Mouse (Mus musculus) NIH3T3 (cell line): ENCODE data around the gene Samt4.
"Not testable (repeated sequence)": the region's sequence is repeated elsewhere in the genome, so short reads cannot be mapped to it uniquely, and the experiment has no call there.

Experiments
- DNase-seq: peaks from one replicate; pipeline ENCODE4 v3.0.0-alpha.2; 2012; ENCODE audit warnings: low read depth

The Samt4 gene

GRCm38 (mm10) chrX:154481702-154482101 is at the start of gene Samt4:
Gene Samt4 (plus strand): TSS chrX:154482002.
- no peak for DNase-seq

- DNase-seq: not testable (repeated sequence)
These were observed 38.1 kb upstream of the Samt4 start for GRCm38 (mm10) chrX:154443696-154444095.

GRCm38 (mm10) chrX:154468386-154468785 is 13.4 kb upstream of the Samt4 start:
- DNase-seq: not testable (repeated sequence)
